Mouse (Mus musculus): ENCODE results near the gene Plekhm2. TPM values are rescaled to one million over a fixed set of nuclear protein-coding genes. Genes with fewer than 3 reads are reported as not detected.
A peak's percentile ranks its signal among the peaks of the same experiment; 100 is the strongest.

Plekhm2 gene
- total and polyA plus RNA-seq, 3 experiments: 6.5 to 15.4 TPM; not detected in 1

GRCm38 (mm10) chr4:141578833-141579232 lies 85.9 kb downstream of the Plekhm2 start:
- no peak overlapping the region for H3K27ac ChIP-seq (ENCODE audit: control insufficient read depth, low read depth, low read length)
- TF ChIP-seq SIN3A (IDR thresholded peaks at IDR 0.05; ENCODE audit: low read length): no peak
- TF ChIP-seq SMC3 (IDR thresholded peaks at IDR 0.05; ENCODE audit: low read depth, low read length): no peak
- peak; percentile 52; the same call in 1 of the 2 replicates for TF ChIP-seq RCOR1 (IDR thresholded peaks at IDR 0.05; ENCODE audit: low read depth, low read length)
- TF ChIP-seq EP300 (IDR thresholded peaks at IDR 0.05; ENCODE audit: low read depth in 1 of 2, low read length in 2 of 2): peak; percentile 52 to 55; a peak in 2 of 4 replicates
- peak; percentile 41; the same call in 1 of the 2 replicates for TF ChIP-seq TAL1 (IDR thresholded peaks at IDR 0.05; ENCODE audit: low read length)
- TF ChIP-seq MYB (IDR thresholded peaks at IDR 0.05; ENCODE audit: low read depth, low read length): peak; percentile 44; the same call in 1 of the 2 replicates
- TF ChIP-seq GATA1 (IDR thresholded peaks at IDR 0.05; ENCODE audit: low read depth, low read length): peak; percentile 50; the same call in 1 of the 2 replicates
- no peaks in the 10 kb centered on the region for H3K27me3 ChIP-seq (ENCODE audit: control insufficient read depth in 1 of 2, insufficient read depth in 2 of 2, low read length in 2 of 2)
- no peak overlapping the region for H3K9ac ChIP-seq (ENCODE audit: control insufficient read depth, low read depth, low read length, poor library complexity, severe bottlenecking)
- H3K9me3 ChIP-seq (replicated peaks; ENCODE audit: insufficient read depth, low read length): no peaks in the 10 kb centered on the region
- H3K4me3 ChIP-seq (ENCODE audit: control insufficient read depth in 1 of 2, insufficient read depth in 1 of 2, low read depth in 2 of 2, low read length in 2 of 2): no peak overlapping the region
- H3K36me3 ChIP-seq (ENCODE audit: control insufficient read depth in 1 of 2, insufficient read depth in 2 of 2, low read length in 2 of 2): no peaks in the 10 kb centered on the region
- H3K79me2 ChIP-seq (ENCODE audit: control insufficient read depth, insufficient read depth, low read length, poor library complexity): no peaks in the 10 kb centered on the region
- peak; percentile 62 for DNase-seq (ENCODE audit: low read depth, low spot score)
- H3K4me1 ChIP-seq (ENCODE audit: control insufficient read depth in 1 of 2, insufficient read depth in 2 of 2, low read length in 2 of 2): peaks cover 0 to 11% of the 10 kb centered on the region in 2 experiments; a peak in 1 of 4 replicates

GRCm38 (mm10) chr4:141576877-141577276 lies 87.8 kb downstream of the Plekhm2 start:
- peaks cover 0 to 2% of the 10 kb centered on the region in 2 experiments; a peak in 2 of 4 replicates for H3K27me3 ChIP-seq (ENCODE audit: control insufficient read depth in 1 of 2, insufficient read depth in 2 of 2, low read length in 2 of 2)
- no peak for TF ChIP-seq NELFE (IDR thresholded peaks at IDR 0.05; ENCODE audit: low read depth, low read length)
- peak; percentile 43 to 66 (median 51) for TF ChIP-seq CTCF (IDR thresholded peaks at IDR 0.05 in 2 of 3, conservative IDR thresholded peaks at IDR 0.05 in 1 of 3; ENCODE audit: control insufficient read depth in 1 of 3, insufficient read depth in 1 of 3, low read depth in 2 of 3, low read length in 3 of 3, poor library complexity in 1 of 3, severe bottlenecking in 1 of 3)
- H3K79me2 ChIP-seq (ENCODE audit: control insufficient read depth, insufficient read depth, low read length, poor library complexity): no peaks in the 10 kb centered on the region
- peak; percentile 30 for DNase-seq (ENCODE audit: low read depth, low spot score)
- no peak overlapping the region for H3K4me3 ChIP-seq (ENCODE audit: control insufficient read depth in 1 of 2, insufficient read depth in 1 of 2, low read depth in 2 of 2, low read length in 2 of 2)
- no peak overlapping the region for H3K27ac ChIP-seq (ENCODE audit: control insufficient read depth, low read depth, low read length)
- H3K36me3 ChIP-seq (ENCODE audit: control insufficient read depth in 1 of 2, insufficient read depth in 2 of 2, low read length in 2 of 2): no peaks in the 10 kb centered on the region
- peaks cover 0 to 11% of the 10 kb centered on the region in 2 experiments; a peak in 1 of 4 replicates for H3K4me1 ChIP-seq (ENCODE audit: control insufficient read depth in 1 of 2, insufficient read depth in 2 of 2, low read length in 2 of 2)
- no peaks in the 10 kb centered on the region for H3K9me3 ChIP-seq (replicated peaks; ENCODE audit: insufficient read depth, low read length)
- H3K9ac ChIP-seq (ENCODE audit: control insufficient read depth, low read depth, low read length, poor library complexity, severe bottlenecking): no peak overlapping the region

- H3K27ac ChIP-seq (ENCODE audit: control insufficient read depth, low read depth, low read length): no peak overlapping the region
- H3K4me3 ChIP-seq (ENCODE audit: control insufficient read depth in 1 of 2, insufficient read depth in 1 of 2, low read depth in 2 of 2, low read length in 2 of 2): no peak overlapping the region
- H3K9ac ChIP-seq (ENCODE audit: control insufficient read depth, low read depth, low read length, poor library complexity, severe bottlenecking): no peak overlapping the region
- H3K79me2 ChIP-seq (ENCODE audit: control insufficient read depth, insufficient read depth, low read length, poor library complexity): no peaks in the 10 kb centered on the region
- H3K36me3 ChIP-seq (ENCODE audit: control insufficient read depth in 1 of 2, insufficient read depth in 2 of 2, low read length in 2 of 2): no peaks in the 10 kb centered on the region
- TF ChIP-seq TBP (IDR thresholded peaks at IDR 0.05; ENCODE audit: low read depth, low read length) (no peak), ETS1 (IDR thresholded peaks at IDR 0.05; ENCODE audit: low read depth, low read length) (no peak), ZC3H11A (IDR thresholded peaks at IDR 0.05; ENCODE audit: low read depth, low read length) (no peak), SIN3A (IDR thresholded peaks at IDR 0.05; ENCODE audit: low read length) (no peak), SMC3 (IDR thresholded peaks at IDR 0.05; ENCODE audit: low read depth, low read length) (no peak), E2F4 (IDR thresholded peaks at IDR 0.05; ENCODE audit: borderline replicate concordance, low read depth, low read length) (no peak), GATA1 (IDR thresholded peaks at IDR 0.05; ENCODE audit: low read depth, low read length) (no peak), CHD2 (IDR thresholded peaks at IDR 0.05; ENCODE audit: low read length) (no peak)
- H3K27me3 ChIP-seq (ENCODE audit: control insufficient read depth in 1 of 2, insufficient read depth in 2 of 2, low read length in 2 of 2): peaks cover 0 to 2% of the 10 kb centered on the region in 2 experiments; a peak in 2 of 4 replicates
- peaks cover 0 to 11% of the 10 kb centered on the region in 2 experiments; a peak in 1 of 4 replicates for H3K4me1 ChIP-seq (ENCODE audit: control insufficient read depth in 1 of 2, insufficient read depth in 2 of 2, low read length in 2 of 2)
- no peaks in the 10 kb centered on the region for H3K9me3 ChIP-seq (replicated peaks; ENCODE audit: insufficient read depth, low read length)
- DNase-seq (ENCODE audit: low read depth, low spot score): no peak
Observed at GRCm38 (mm10) chr4:141576404-141576803, 88.3 kb downstream of the Plekhm2 start.

Other genes starting within 250 kb of the Plekhm2 start
- not detected in 2 replicates for gene Clcnkb, start 248.9 kb downstream of the Plekhm2 start, total RNA-seq (2012; rRNA removed)
- not detected for gene Clcnkb, start 248.9 kb downstream of the Plekhm2 start, polyA plus RNA-seq (2012; ENCODE audit: insufficient read depth in 1 of 2, insufficient read length in 2 of 2, low read depth in 1 of 2, low replicate concordance in 2 of 2, missing spikeins in 1 of 2)
- gene Hspb7, start 244.1 kb downstream of the Plekhm2 start, total RNA-seq (2012; rRNA removed): not detected in 2 replicates
- not detected for gene Hspb7, start 244.1 kb downstream of the Plekhm2 start, polyA plus RNA-seq (2012; ENCODE audit: insufficient read depth in 1 of 2, insufficient read length in 2 of 2, low read depth in 1 of 2, low replicate concordance in 2 of 2, missing spikeins in 1 of 2)
- not detected in 2 replicates for gene Srarp, start 228.8 kb downstream of the Plekhm2 start, total RNA-seq (2012; rRNA removed)
- gene Srarp, start 228.8 kb downstream of the Plekhm2 start, polyA plus RNA-seq (2012; ENCODE audit: insufficient read depth in 1 of 2, insufficient read length in 2 of 2, low read depth in 1 of 2, low replicate concordance in 2 of 2, missing spikeins in 1 of 2): not detected
- 32.3 and 36.4 TPM in 2 replicates for gene Zbtb17, start 220.2 kb downstream of the Plekhm2 start, total RNA-seq (2012; rRNA removed)
- 10 to 100 TPM in 1 of 2 experiments, not detected in 1; 63.2 TPM for gene Zbtb17, start 220.2 kb downstream of the Plekhm2 start, polyA plus RNA-seq (2012; ENCODE audit: insufficient read depth in 1 of 2, insufficient read length in 2 of 2, low read depth in 1 of 2, low replicate concordance in 2 of 2, missing spikeins in 1 of 2)
- gene Spen, start 126.3 kb downstream of the Plekhm2 start, total RNA-seq (2012; rRNA removed): 11.9 and 12.6 TPM in 2 replicates
- 100 to 1,000 TPM in 1 of 2 experiments, 10 to 100 TPM in 1; 46.9 to 102 TPM for gene Spen, start 126.3 kb downstream of the Plekhm2 start, polyA plus RNA-seq (2012; ENCODE audit: insufficient read depth in 1 of 2, insufficient read length in 2 of 2, low read depth in 1 of 2, low replicate concordance in 2 of 2, missing spikeins in 1 of 2)
- gene Fblim1, start 58.8 kb downstream of the Plekhm2 start, total RNA-seq (2012; rRNA removed): not detected in 2 replicates
- not detected for gene Fblim1, start 58.8 kb downstream of the Plekhm2 start, polyA plus RNA-seq (2012; ENCODE audit: insufficient read depth in 1 of 2, insufficient read length in 2 of 2, low read depth in 1 of 2, low replicate concordance in 2 of 2, missing spikeins in 1 of 2)
- gene Tmem82, start 46.3 kb downstream of the Plekhm2 start, total RNA-seq (2012; rRNA removed): not detected in 2 replicates
- under 1 TPM in 1 of 2 experiments, not detected in 1; 0.21 TPM for gene Tmem82, start 46.3 kb downstream of the Plekhm2 start, polyA plus RNA-seq (2012; ENCODE audit: insufficient read depth in 1 of 2, insufficient read length in 2 of 2, low read depth in 1 of 2, low replicate concordance in 2 of 2, missing spikeins in 1 of 2)
- not detected in 2 replicates for gene Slc25a34, start 41.1 kb downstream of the Plekhm2 start, total RNA-seq (2012; rRNA removed)
- gene Slc25a34, start 41.1 kb downstream of the Plekhm2 start, polyA plus RNA-seq (2012; ENCODE audit: insufficient read depth in 1 of 2, insufficient read length in 2 of 2, low read depth in 1 of 2, low replicate concordance in 2 of 2, missing spikeins in 1 of 2): under 1 TPM in 1 of 2 experiments, not detected in 1; 0.10 TPM
- gene Rsc1a1, start 20.7 kb upstream of the Plekhm2 start, total RNA-seq (2012; rRNA removed): 7.7 and 8.8 TPM in 2 replicates
- not detected for gene Rsc1a1, start 20.7 kb upstream of the Plekhm2 start, polyA plus RNA-seq (2012; ENCODE audit: insufficient read depth in 1 of 2, insufficient read length in 2 of 2, low read depth in 1 of 2, low replicate concordance in 2 of 2, missing spikeins in 1 of 2)
- 37.6 and 40.7 TPM in 2 replicates for gene Ddi2, start 58.5 kb upstream of the Plekhm2 start, total RNA-seq (2012; rRNA removed)
- 10 to 100 TPM in 1 of 2 experiments, not detected in 1; 42.8 TPM for gene Ddi2, start 58.5 kb upstream of the Plekhm2 start, polyA plus RNA-seq (2012; ENCODE audit: insufficient read depth in 1 of 2, insufficient read length in 2 of 2, low read depth in 1 of 2, low replicate concordance in 2 of 2, missing spikeins in 1 of 2)
- gene Agmat, start 81.8 kb upstream of the Plekhm2 start, total RNA-seq (2012; rRNA removed): 0.12 TPM in 1 of 2 replicates, not detected in the other
- under 1 TPM in 1 of 2 experiments, not detected in 1; 0.07 TPM for gene Agmat, start 81.8 kb upstream of the Plekhm2 start, polyA plus RNA-seq (2012; ENCODE audit: insufficient read depth in 1 of 2, insufficient read length in 2 of 2, low read depth in 1 of 2, low replicate concordance in 2 of 2, missing spikeins in 1 of 2)
- gene Dnajc16, start 126.0 kb upstream of the Plekhm2 start, total RNA-seq (2012; rRNA removed): 3.2 and 3.4 TPM in 2 replicates
- gene Dnajc16, start 126.0 kb upstream of the Plekhm2 start, polyA plus RNA-seq (2012; ENCODE audit: insufficient read depth in 1 of 2, insufficient read length in 2 of 2, low read depth in 1 of 2, low replicate concordance in 2 of 2, missing spikeins in 1 of 2): 1 to 10 TPM in 1 of 2 experiments, not detected in 1; 6.8 TPM
- gene Casp9, start 128.7 kb upstream of the Plekhm2 start, total RNA-seq (2012; rRNA removed): 2.8 and 3.8 TPM in 2 replicates
- 1 to 10 TPM in 1 of 2 experiments, not detected in 1; 6.4 TPM for gene Casp9, start 128.7 kb upstream of the Plekhm2 start, polyA plus RNA-seq (2012; ENCODE audit: insufficient read depth in 1 of 2, insufficient read length in 2 of 2, low read depth in 1 of 2, low replicate concordance in 2 of 2, missing spikeins in 1 of 2)
- gene Cela2a, start 161.3 kb upstream of the Plekhm2 start, total RNA-seq (2012; rRNA removed): not detected in 2 replicates
- gene Cela2a, start 161.3 kb upstream of the Plekhm2 start, polyA plus RNA-seq (2012; ENCODE audit: insufficient read depth in 1 of 2, insufficient read length in 2 of 2, low read depth in 1 of 2, low replicate concordance in 2 of 2, missing spikeins in 1 of 2): not detected
- gene Ctrc, start 181.5 kb upstream of the Plekhm2 start, total RNA-seq (2012; rRNA removed): not detected in 2 replicates
- gene Ctrc, start 181.5 kb upstream of the Plekhm2 start, polyA plus RNA-seq (2012; ENCODE audit: insufficient read depth in 1 of 2, insufficient read length in 2 of 2, low read depth in 1 of 2, low replicate concordance in 2 of 2, missing spikeins in 1 of 2): not detected
- gene Efhd2, start 210.0 kb upstream of the Plekhm2 start, total RNA-seq (2012; rRNA removed): 29.8 and 32.4 TPM in 2 replicates
- gene Efhd2, start 210.0 kb upstream of the Plekhm2 start, polyA plus RNA-seq (2012; ENCODE audit: insufficient read depth in 1 of 2, insufficient read length in 2 of 2, low read depth in 1 of 2, low replicate concordance in 2 of 2, missing spikeins in 1 of 2): 10 to 100 TPM in 1 of 2 experiments, not detected in 1; 79.1 TPM

Data from MEL (cell line).